Mouse (Mus musculus): ENCODE measurements around the gene Vmn1r113.
"Not testable (repeated sequence)": the region's sequence is repeated elsewhere in the genome, so short reads cannot be mapped to it uniquely, and the experiment has no call there.

Gene Vmn1r113

DNA sequence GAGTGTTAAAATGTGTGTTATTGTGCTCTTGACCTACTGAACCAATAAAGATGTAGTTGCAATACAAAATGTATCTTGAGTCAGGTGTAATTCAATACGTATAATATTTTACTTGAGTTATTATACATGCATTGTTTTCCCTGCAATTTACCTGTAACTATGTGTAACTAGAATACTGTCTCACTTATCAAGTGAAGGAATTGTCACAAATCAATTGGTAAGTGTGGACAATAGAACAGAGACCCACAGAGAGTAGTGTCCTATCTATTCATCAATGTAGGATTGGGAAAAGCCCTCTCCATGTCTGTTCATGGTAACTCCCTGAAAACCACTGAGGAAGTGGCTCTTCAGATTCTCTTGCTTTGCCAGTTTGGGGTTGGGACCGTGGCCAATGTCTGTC, at the start of gene Vmn1r113:
Gene Vmn1r113, plus strand, starts transcription at position 301 of the 400 bp plus-strand sequence.
- H3K4me3 ChIP-seq (replicated peaks; ENCODE audit: low read length); H3K36me3 ChIP-seq (ENCODE audit: insufficient read depth, low read length); H3K27me3 ChIP-seq (ENCODE audit: insufficient read depth, low read length); H3K9me3 ChIP-seq (ENCODE audit: low read length); H3K4me1 ChIP-seq (replicated peaks; ENCODE audit: low read depth, low read length): not testable (repeated sequence)

DNA sequence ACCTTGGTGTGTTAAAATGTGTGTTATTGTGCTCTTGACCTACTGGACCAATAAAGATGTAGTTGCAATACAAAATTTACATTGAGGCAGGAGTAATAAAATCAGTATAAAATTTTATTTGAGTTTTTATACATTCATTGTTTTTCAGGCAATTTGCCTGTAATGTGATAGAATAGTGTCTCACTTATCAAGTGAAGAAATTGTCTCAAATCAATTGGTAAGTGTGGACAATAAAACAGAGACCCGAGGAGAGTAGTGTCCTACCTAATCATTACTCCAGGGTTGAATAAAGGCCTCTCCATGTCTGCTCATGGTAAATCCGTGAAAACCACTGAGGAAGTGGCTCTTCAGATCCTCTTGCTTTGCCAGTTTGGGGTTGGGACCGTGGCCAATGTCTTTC, 16.2 kb upstream of the Vmn1r113 start, which contains the start of gene Vmn1r112:
Gene Vmn1r112, plus strand, starts transcription at position 301 of the 400 bp plus-strand sequence.
- H3K4me3 ChIP-seq (replicated peaks; ENCODE audit: low read length); H3K27me3 ChIP-seq (ENCODE audit: insufficient read depth, low read length); H3K9me3 ChIP-seq (ENCODE audit: low read length); H3K4me1 ChIP-seq (replicated peaks; ENCODE audit: low read depth, low read length); H3K36me3 ChIP-seq (ENCODE audit: insufficient read depth, low read length): not testable (repeated sequence)

DNA sequence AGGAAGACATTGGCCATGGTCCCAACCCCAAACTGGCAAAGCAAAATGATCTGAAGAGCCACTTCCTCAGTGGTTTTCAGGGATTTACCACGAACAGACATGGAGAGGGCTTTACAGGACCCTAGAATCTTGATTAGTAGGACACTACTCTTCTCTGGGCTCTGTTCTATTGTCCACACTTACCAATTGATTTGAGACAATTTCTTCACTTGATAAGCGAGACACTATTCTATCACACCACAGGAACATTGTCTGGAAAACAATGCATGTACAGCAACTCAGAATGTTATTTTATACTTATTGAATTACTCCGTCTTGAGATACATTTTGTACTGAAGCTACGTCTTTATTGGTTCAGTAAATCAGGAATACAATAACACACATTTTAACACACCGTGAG, 25.0 kb downstream of the Vmn1r113 start, which contains the start of gene Vmn1r114:
Gene Vmn1r114, minus strand, starts transcription at position 101 of the 400 bp plus-strand sequence.
- not testable (repeated sequence) for H3K4me1 ChIP-seq (replicated peaks; ENCODE audit: low read depth, low read length)

More for the DNA sequence above, 25.0 kb downstream of the Vmn1r113 start, which contains the start of gene Vmn1r114:
- H3K9me3 ChIP-seq (ENCODE audit: low read length); H3K27me3 ChIP-seq (ENCODE audit: insufficient read depth, low read length); H3K4me3 ChIP-seq (replicated peaks; ENCODE audit: low read length); H3K36me3 ChIP-seq (ENCODE audit: insufficient read depth, low read length): not testable (repeated sequence)

All from E14TG2a.4 (cell line).